Mouse (Mus musculus) kidney, embryonic 14.5 days (tissue): ENCODE measurements around the gene Rhbdl3. TPM values are rescaled to one million over a fixed set of nuclear protein-coding genes. Genes with fewer than 3 reads are reported as not detected.

Experiments
- ATAC-seq: fragments of 200-750 bp; cut with Nextera tagmentation; 2 replicates; pipeline ENCODE4 v1.8.0; 2017; ENCODE audit warnings: moderate number of reproducible peaks, mild to moderate bottlenecking, moderate TSS enrichment, moderate library complexity; ENCODE audit not compliant: low FRiP score, low TSS enrichment
- H3K27ac ChIP-seq: fragments of 300-500 bp; sonication (generic); 2 replicates; pipeline ENCODE4 v1.5.1; 2014; ENCODE audit warnings: low read depth, mild to moderate bottlenecking, low read length, moderate library complexity, mixed read lengths
- H3K27me3 ChIP-seq: fragments of 300-500 bp; sonication (generic); 2 replicates; pipeline ENCODE4 v1.6.1; 2014; ENCODE audit warnings: mild to moderate bottlenecking, low read length; ENCODE audit not compliant: control insufficient read depth, insufficient read depth
- H3K36me3 ChIP-seq: fragments of 300-500 bp; sonication (generic); 2 replicates; pipeline ENCODE4 v1.6.1; 2014; ENCODE audit warnings: low read length, mixed read lengths; ENCODE audit not compliant: control insufficient read depth, insufficient read depth
- H3K4me1 ChIP-seq: fragments of 300-500 bp; sonication (generic); 2 replicates; pipeline ENCODE4 v1.6.1; 2014; ENCODE audit warnings: low read length, mixed read lengths; ENCODE audit not compliant: control insufficient read depth, insufficient read depth
- H3K4me2 ChIP-seq: fragments of 300-500 bp; sonication (generic); replicated peaks from 2 replicates; pipeline ENCODE4 v1.6.1; 2014; ENCODE audit warnings: low read depth, mild to moderate bottlenecking, low read length
- H3K4me3 ChIP-seq: fragments of 300-500 bp; sonication (generic); 2 replicates; pipeline ENCODE4 v1.5.1; 2014; ENCODE audit warnings: mild to moderate bottlenecking, low read length
- H3K9ac ChIP-seq: fragments of 300-500 bp; sonication (generic); 2 replicates; pipeline ENCODE4 v1.6.1; 2014; ENCODE audit warnings: low read depth, mild to moderate bottlenecking, low read length, moderate library complexity
- H3K9me3 ChIP-seq: fragments of 300-500 bp; sonication (generic); 2 replicates; pipeline ENCODE4 v1.6.1; 2016; ENCODE audit warnings: low read length; ENCODE audit not compliant: control insufficient read depth
- WGBS: fragments of 180-500 bp; shearing (Covaris S2); extraction: QIAGEN DNeasy Blood & Tissue Kit; methylation state at CpG from one replicate; pipeline ENCODE4 v1.1.7; 2014; 5-methylcytosine and 5-hydroxymethylcytosine counted together
- polyA plus RNA-seq: library from polyadenylated mRNA; unstranded; fragments of >200 nt; fragmentation: Nextera tagmentation; extraction: Ambion mirVana; gene quantifications from 2 replicates; pipeline ENCODE4 v1.2.1, GENCODE M21; 2014

Gene Rhbdl3
- polyA plus RNA-seq, 1 experiment from 2014 or later, result 1.3 TPM

DNA sequence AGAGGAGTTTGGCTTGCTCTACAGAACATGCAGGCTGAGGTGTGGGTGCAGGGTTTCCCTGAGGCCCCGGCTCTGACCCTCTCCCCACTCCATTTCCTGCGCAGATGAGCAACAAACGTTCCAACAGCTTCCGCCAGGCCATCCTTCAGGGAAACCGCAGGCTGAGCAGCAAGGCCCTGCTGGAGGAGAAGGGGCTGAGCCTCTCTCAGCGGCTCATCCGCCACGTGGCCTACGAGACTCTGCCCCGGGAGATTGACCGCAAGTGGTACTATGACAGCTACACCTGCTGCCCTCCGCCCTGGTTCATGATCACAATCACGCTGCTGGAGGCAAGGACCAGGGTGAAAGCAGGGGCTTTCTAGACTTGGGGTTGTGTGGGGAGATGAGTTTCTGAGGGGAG, 22.5 kb downstream of the Rhbdl3 start:
- H3K27me3 ChIP-seq, result no peaks in the 10 kb centered on the region
- H3K36me3 ChIP-seq, result no peaks in the 10 kb centered on the region
- 47% methylated on average over 13 of the region's 13 CpGs for WGBS
- no peak overlapping the region for H3K4me2 ChIP-seq
- no peak overlapping the region for H3K4me3 ChIP-seq
- H3K9ac ChIP-seq, result no peak overlapping the region
- no peak for ATAC-seq
- no peaks in the 10 kb centered on the region for H3K4me1 ChIP-seq
- no peak overlapping the region for H3K27ac ChIP-seq
- no peaks in the 10 kb centered on the region for H3K9me3 ChIP-seq

- H3K4me1 ChIP-seq, result no peaks in the 10 kb centered on the region
- no peaks in the 10 kb centered on the region for H3K9me3 ChIP-seq
- no peak overlapping the region for H3K4me2 ChIP-seq
- no peaks in the 10 kb centered on the region for H3K36me3 ChIP-seq
- no peak for ATAC-seq
- H3K27ac ChIP-seq, result no peak overlapping the region
- WGBS, result 84% methylated on average over 6 of the region's 6 CpGs
- no peaks in the 10 kb centered on the region for H3K27me3 ChIP-seq
- H3K9ac ChIP-seq, result no peak overlapping the region
- H3K4me3 ChIP-seq, result no peak overlapping the region
Observed at GRCm38 (mm10) chr11:80324636-80325035, 23.9 kb downstream of the Rhbdl3 start.

- no peak overlapping the region for H3K27ac ChIP-seq
- no peak overlapping the region for H3K4me3 ChIP-seq
- no peak overlapping the region for H3K4me2 ChIP-seq
- no peaks in the 10 kb centered on the region for H3K4me1 ChIP-seq
- no peaks in the 10 kb centered on the region for H3K36me3 ChIP-seq
- no peaks in the 10 kb centered on the region for H3K9me3 ChIP-seq
- no peak overlapping the region for H3K9ac ChIP-seq
- 35% methylated on average over 12 of the region's 12 CpGs for WGBS
- no peak for ATAC-seq
- H3K27me3 ChIP-seq, result peaks cover 2% of the 10 kb centered on the region; the same call in 1 of the 2 replicates
Observed at GRCm38 (mm10) chr11:80332709-80333400, 32.1 kb downstream of the Rhbdl3 start.

DNA sequence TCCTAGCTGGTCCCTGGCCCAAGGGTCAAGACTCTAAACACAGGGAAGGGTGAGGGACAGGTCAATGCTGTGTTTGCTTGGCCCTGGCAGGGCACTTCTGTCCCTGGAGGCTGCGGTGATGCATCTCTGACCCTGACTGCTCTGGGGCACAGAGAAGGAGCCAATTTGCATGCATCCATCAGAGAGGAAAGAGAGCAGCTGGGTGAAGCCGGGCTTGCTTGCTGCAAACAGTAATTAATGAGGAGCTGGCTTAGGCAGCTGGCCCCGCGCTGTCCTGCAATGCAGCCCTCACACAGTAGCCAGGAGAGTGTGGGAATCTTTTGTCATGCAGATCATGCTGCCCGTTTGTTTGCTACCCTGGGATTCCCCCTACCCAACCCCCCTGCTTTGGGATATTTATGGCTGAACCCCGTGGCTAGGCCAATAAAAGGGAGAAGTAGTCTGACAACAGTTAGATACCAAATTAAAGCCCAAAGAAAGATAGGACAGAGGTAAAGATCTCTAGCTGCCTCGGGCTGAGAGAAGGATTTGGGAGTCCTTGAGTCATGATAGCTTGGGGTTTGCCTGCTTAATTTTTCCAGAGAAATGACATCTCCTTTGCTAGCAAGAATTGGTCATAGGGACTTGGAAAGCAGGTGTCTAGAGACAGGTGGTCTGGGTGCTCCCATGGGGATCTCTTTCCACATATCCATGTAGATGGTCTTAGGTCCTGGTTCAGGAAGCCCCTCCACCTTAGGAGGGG, 35.1 kb downstream of the Rhbdl3 start:
- H3K27ac ChIP-seq, result no peak overlapping the region
- 3% methylated on average over 7 of the region's 7 CpGs for WGBS

DNA sequence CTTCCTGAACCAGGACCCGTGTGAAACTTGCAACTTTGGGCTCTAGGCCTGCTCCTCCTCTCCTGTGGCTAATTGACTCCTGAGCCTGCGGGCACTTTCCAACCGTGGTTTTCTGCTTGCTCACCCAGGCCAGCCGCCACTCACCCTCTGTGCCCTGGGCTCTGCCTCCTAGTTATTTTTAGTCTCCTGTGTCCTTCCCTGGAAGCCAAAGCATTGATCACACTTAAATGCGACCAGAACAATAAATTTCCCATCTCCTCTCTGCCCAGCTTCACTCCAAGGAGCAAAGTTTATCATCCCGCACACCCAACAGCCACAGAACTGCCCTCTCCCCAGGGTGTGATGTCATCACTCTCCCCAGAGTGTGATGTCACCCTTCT, 35.6 kb downstream of the Rhbdl3 start:
- ATAC-seq, result no peak
- 11% methylated on average over 6 of the region's 6 CpGs for whole genome bisulfite sequencing
- H3K27me3 ChIP-seq, result peaks cover 2% of the 10 kb centered on the region; the same call in 1 of the 2 replicates
- H3K9ac ChIP-seq, result no peak overlapping the region
- H3K4me1 ChIP-seq, result no peaks in the 10 kb centered on the region
- no peak overlapping the region for H3K27ac ChIP-seq
- H3K36me3 ChIP-seq, result no peaks in the 10 kb centered on the region
- no peak overlapping the region for H3K4me3 ChIP-seq
- no peaks in the 10 kb centered on the region for H3K9me3 ChIP-seq
- no peak overlapping the region for H3K4me2 ChIP-seq

More for the DNA sequence above, 35.1 kb downstream of the Rhbdl3 start:
- H3K36me3 ChIP-seq, result no peaks in the 10 kb centered on the region
- H3K9ac ChIP-seq, result no peak overlapping the region
- no peak for ATAC-seq
- peaks cover 2% of the 10 kb centered on the region; the same call in 1 of the 2 replicates for H3K27me3 ChIP-seq
- no peak overlapping the region for H3K4me3 ChIP-seq
- H3K9me3 ChIP-seq, result no peaks in the 10 kb centered on the region
- no peak overlapping the region for H3K4me2 ChIP-seq
- H3K4me1 ChIP-seq, result no peaks in the 10 kb centered on the region

- H3K4me3 ChIP-seq, result no peak overlapping the region
- 5% methylated on average over 2 of the region's 2 CpGs for WGBS
- no peaks in the 10 kb centered on the region for H3K9me3 ChIP-seq
- H3K4me1 ChIP-seq, result no peaks in the 10 kb centered on the region
- no peak overlapping the region for H3K27ac ChIP-seq
- H3K9ac ChIP-seq, result no peak overlapping the region
- no peaks in the 10 kb centered on the region for H3K27me3 ChIP-seq
- H3K4me2 ChIP-seq, result no peak overlapping the region
- ATAC-seq, result no peak
- H3K36me3 ChIP-seq, result no peaks in the 10 kb centered on the region
Observed at GRCm38 (mm10) chr11:80342482-80342881, 41.8 kb downstream of the Rhbdl3 start.

DNA sequence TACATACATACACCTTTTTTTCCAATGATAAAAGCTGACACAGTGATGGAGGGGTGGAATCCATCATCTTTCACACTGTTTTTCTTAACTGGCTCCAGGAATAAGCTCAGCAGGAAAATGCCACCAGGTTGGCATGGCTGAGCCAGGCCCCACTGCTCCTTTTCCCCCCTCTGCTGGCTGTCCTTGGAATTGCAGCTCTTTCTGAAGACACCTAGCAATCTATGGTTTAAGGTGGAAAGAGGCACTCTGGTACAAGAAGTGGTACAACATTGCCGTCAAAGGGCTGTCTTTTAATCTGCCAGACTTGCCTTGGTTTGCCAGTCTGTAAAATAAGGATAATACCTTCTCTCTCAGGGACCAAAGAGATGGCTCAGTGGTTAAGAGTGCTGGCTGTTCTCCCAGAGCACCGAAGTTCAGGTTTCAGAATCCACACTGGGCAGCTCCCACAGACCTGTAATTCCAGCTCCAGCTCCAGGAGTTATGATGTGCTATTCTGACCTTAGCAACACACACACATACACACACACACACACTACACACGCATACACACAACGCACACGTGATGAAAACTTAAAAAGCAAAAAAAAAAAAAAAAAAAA, 51.2 kb downstream of the Rhbdl3 start:
- WGBS, result 60% methylated on average over 5 of the region's 5 CpGs
- ATAC-seq, result no peak

DNA sequence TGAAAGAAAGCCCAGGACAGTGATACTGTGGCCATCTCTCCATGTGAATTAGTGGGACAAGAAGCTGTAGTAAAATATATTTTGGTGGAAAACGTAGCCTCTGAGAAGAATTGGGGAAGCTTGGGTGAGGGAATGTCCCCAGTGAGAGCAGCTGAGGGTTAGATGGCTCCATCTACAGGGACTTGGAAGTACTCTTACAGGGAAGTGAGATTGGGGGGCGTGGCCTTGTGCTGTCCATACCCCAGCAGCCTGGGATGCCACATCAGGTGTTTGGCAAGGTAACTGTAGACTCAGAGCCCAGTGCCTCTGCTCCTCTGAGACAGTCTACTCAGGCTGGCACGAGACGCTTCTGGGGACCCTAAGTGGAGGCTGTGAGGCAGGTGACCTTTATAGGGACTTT, 54.1 kb downstream of the Rhbdl3 start:
- 41% methylated on average over 4 of the region's 4 CpGs for WGBS
- no peak for ATAC-seq
- Histone ChIP-seq H3K27ac (no peak overlapping the region), H3K36me3 (peaks cover 3% of the 10 kb centered on the region; the same call in 1 of the 2 replicates), H3K9me3 (no peaks in the 10 kb centered on the region), H3K4me2 (no peak overlapping the region), H3K4me3 (no peak overlapping the region), H3K9ac (no peak overlapping the region), H3K4me1 (no peaks in the 10 kb centered on the region), H3K27me3 (no peaks in the 10 kb centered on the region)

More for the DNA sequence above, 51.2 kb downstream of the Rhbdl3 start:
- H3K4me3 ChIP-seq, result no peak overlapping the region
- no peaks in the 10 kb centered on the region for H3K27me3 ChIP-seq
- H3K9ac ChIP-seq, result no peak overlapping the region
- H3K36me3 ChIP-seq, result no peaks in the 10 kb centered on the region
- no peak overlapping the region for H3K4me2 ChIP-seq
- H3K9me3 ChIP-seq, result no peaks in the 10 kb centered on the region
- no peaks in the 10 kb centered on the region for H3K4me1 ChIP-seq
- no peak overlapping the region for H3K27ac ChIP-seq

DNA sequence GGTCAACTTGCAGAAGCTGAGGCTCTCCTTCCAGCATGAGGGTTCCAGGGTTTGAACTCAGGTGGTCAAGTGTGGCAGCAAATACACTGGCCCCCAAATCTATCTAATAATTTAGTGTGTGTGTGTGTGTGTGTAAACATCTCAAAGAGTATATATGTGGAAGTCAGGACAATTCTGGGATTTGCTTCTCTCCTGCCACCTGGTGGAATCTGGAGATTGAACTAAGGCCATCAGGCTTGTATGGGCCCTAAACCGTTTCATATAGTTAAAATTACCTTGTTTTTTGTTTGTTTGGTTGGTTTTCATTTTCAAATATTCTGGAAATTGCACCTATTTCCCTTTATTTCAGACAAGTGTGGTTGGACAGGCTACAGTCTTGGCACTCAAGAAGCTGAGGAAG, 68.2 kb downstream of the Rhbdl3 start:
- H3K4me3 ChIP-seq, result no peak overlapping the region
- H3K27me3 ChIP-seq, result no peaks in the 10 kb centered on the region
- H3K4me2 ChIP-seq, result no peak overlapping the region
- H3K4me1 ChIP-seq, result no peaks in the 10 kb centered on the region
- peaks cover 46% of the 10 kb centered on the region for H3K36me3 ChIP-seq
- no peaks in the 10 kb centered on the region for H3K9me3 ChIP-seq
- no peak for ATAC-seq
- H3K9ac ChIP-seq, result no peak overlapping the region
- H3K27ac ChIP-seq, result no peak overlapping the region
- 83% methylated on average over 1 of the region's 1 CpGs for WGBS
